Mouse (Mus musculus): Measurements from ENCODE around the gene Pbxip1. TPM values are rescaled to one million over a fixed set of nuclear protein-coding genes. Genes with fewer than 3 reads are reported as not detected.

The Pbxip1 gene
- polyA plus RNA-seq, 1 experiment from 2014 or later = 52.2 TPM

DNA sequence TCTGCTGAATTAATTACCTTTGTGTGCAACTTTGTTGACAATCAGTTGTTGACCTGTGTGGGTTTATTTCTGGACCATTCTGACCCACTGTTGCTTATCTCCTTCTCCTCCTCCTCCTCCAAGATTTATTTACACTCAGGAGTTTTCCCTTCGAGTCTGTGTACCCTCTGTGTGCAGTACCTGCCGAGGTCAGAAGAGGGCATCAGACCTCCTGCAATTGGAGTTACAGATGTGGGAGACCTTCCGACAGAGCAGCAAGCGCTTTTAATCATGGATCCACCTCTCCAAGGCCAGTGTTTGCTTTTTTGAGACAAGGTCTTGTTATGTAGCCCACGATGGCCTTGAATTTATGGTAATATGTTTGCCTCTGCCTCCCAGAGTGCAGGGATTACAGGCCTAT, 58.1 kb downstream of the Pbxip1 start:
- peak; percentile 28; the same call in 1 of the 2 replicates for TF ChIP-seq CTCF (IDR thresholded peaks at IDR 0.05; ENCODE audit: low read depth)
- Histone ChIP-seq H3K4me2 (replicated peaks; ENCODE audit: low read depth) (no peak overlapping the region), H3K27ac (ENCODE audit: low read depth, low read length) (no peak overlapping the region), H3K36me3 (ENCODE audit: control insufficient read depth, insufficient read depth) (no peaks in the 10 kb centered on the region), H3K27me3 (replicated peaks; ENCODE audit: control insufficient read depth, insufficient read depth, low read length) (no peaks in the 10 kb centered on the region), H3K9me3 (ENCODE audit: control insufficient read depth) (no peaks in the 10 kb centered on the region), H3K4me3 (ENCODE audit: low read depth, low read length) (no peak overlapping the region), H3K9ac (ENCODE audit: low read depth, low read length) (no peak overlapping the region), H3K4me1 (replicated peaks; ENCODE audit: control insufficient read depth, insufficient read depth, low read length) (no peaks in the 10 kb centered on the region)
- 87% methylated on average over 5 of the region's 5 CpGs for WGBS
- no peak for ATAC-seq

GRCm38 (mm10) chr3:89496366-89496765, 59.9 kb downstream of the Pbxip1 start:
- Histone ChIP-seq H3K4me3 (ENCODE audit: low read depth, low read length) (no peak overlapping the region), H3K36me3 (ENCODE audit: control insufficient read depth, insufficient read depth) (no peaks in the 10 kb centered on the region), H3K9ac (ENCODE audit: low read depth, low read length) (no peak overlapping the region), H3K4me1 (replicated peaks; ENCODE audit: control insufficient read depth, insufficient read depth, low read length) (no peaks in the 10 kb centered on the region), H3K27me3 (replicated peaks; ENCODE audit: control insufficient read depth, insufficient read depth, low read length) (no peaks in the 10 kb centered on the region), H3K4me2 (replicated peaks; ENCODE audit: low read depth) (no peak overlapping the region), H3K9me3 (ENCODE audit: control insufficient read depth) (no peaks in the 10 kb centered on the region), H3K27ac (ENCODE audit: low read depth, low read length) (no peak overlapping the region)
- 72% methylated on average over 3 of the region's 3 CpGs for WGBS
- no peak for TF ChIP-seq CTCF (IDR thresholded peaks at IDR 0.05; ENCODE audit: low read depth)
- no peak for ATAC-seq

DNA sequence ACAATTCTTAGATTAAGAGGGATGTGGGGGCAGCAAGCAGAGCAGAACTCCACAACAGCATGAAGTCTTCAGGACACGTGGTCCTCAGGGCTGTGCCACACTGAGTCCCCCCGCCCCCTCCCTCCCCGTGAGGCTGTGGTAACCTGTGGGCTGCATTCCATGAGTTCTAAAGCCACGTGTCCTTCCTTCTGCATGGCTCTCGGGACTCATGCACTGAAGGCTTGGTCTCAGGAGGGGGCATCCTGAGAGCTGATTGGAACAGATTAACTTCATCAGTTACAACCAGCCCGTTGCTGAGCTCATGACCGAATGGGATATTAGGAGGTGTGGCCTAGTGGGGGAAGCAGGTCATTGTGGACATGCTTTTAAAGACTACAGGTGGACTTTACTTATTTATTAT, 63.2 kb downstream of the Pbxip1 start:
- Histone ChIP-seq H3K4me1 (replicated peaks; ENCODE audit: control insufficient read depth, insufficient read depth, low read length) (no peaks in the 10 kb centered on the region), H3K9ac (ENCODE audit: low read depth, low read length) (no peak overlapping the region), H3K27me3 (replicated peaks; ENCODE audit: control insufficient read depth, insufficient read depth, low read length) (no peaks in the 10 kb centered on the region), H3K4me3 (ENCODE audit: low read depth, low read length) (no peak overlapping the region), H3K27ac (ENCODE audit: low read depth, low read length) (no peak overlapping the region), H3K9me3 (ENCODE audit: control insufficient read depth) (no peaks in the 10 kb centered on the region), H3K36me3 (ENCODE audit: control insufficient read depth, insufficient read depth) (no peaks in the 10 kb centered on the region), H3K4me2 (replicated peaks; ENCODE audit: low read depth) (no peak overlapping the region)
- ATAC-seq = no peak
- 55% methylated on average over 7 of the region's 7 CpGs for WGBS
- TF ChIP-seq CTCF (IDR thresholded peaks at IDR 0.05; ENCODE audit: low read depth) = no peak

Other genes with a start within 250 kb of the Pbxip1 start
- 140 TPM in 2 replicates for gene Gba, start 233.8 kb upstream of the Pbxip1 start, polyA plus RNA-seq (2015; fragmentation: Nextera tagmentation; extraction: Ambion mirVana)
- gene Thbs3, start 221.5 kb upstream of the Pbxip1 start, polyA plus RNA-seq (2015; fragmentation: Nextera tagmentation; extraction: Ambion mirVana) = 15.2 and 17.2 TPM in 2 replicates
- gene Mtx1, start 209.6 kb upstream of the Pbxip1 start, polyA plus RNA-seq (2015; fragmentation: Nextera tagmentation; extraction: Ambion mirVana) = 140 and 145 TPM in 2 replicates
- gene Muc1, start 207.6 kb upstream of the Pbxip1 start, polyA plus RNA-seq (2015; fragmentation: Nextera tagmentation; extraction: Ambion mirVana) = 3.5 and 6.7 TPM in 2 replicates
- gene Krtcap2, start 190.7 kb upstream of the Pbxip1 start, polyA plus RNA-seq (2015; fragmentation: Nextera tagmentation; extraction: Ambion mirVana) = 273 and 281 TPM in 2 replicates
- 1.2 and 1.3 TPM in 2 replicates for gene Trim46, start 190.4 kb upstream of the Pbxip1 start, polyA plus RNA-seq (2015; fragmentation: Nextera tagmentation; extraction: Ambion mirVana)
- gene Dpm3, start 177.3 kb upstream of the Pbxip1 start, polyA plus RNA-seq (2015; fragmentation: Nextera tagmentation; extraction: Ambion mirVana) = 120 and 128 TPM in 2 replicates
- 57.4 and 61.8 TPM in 2 replicates for gene Slc50a1, start 166.1 kb upstream of the Pbxip1 start, polyA plus RNA-seq (2015; fragmentation: Nextera tagmentation; extraction: Ambion mirVana)
- gene Efna1, start 155.6 kb upstream of the Pbxip1 start, polyA plus RNA-seq (2015; fragmentation: Nextera tagmentation; extraction: Ambion mirVana) = 50.7 and 69.8 TPM in 2 replicates
- gene Efna3, start 113.7 kb upstream of the Pbxip1 start, polyA plus RNA-seq (2015; fragmentation: Nextera tagmentation; extraction: Ambion mirVana) = 1.4 and 1.6 TPM in 2 replicates
- gene Efna4, start 98.7 kb upstream of the Pbxip1 start, polyA plus RNA-seq (2015; fragmentation: Nextera tagmentation; extraction: Ambion mirVana) = 5.1 and 5.3 TPM in 2 replicates
- 33.9 and 37.0 TPM in 2 replicates for gene Adam15, start 86.7 kb upstream of the Pbxip1 start, polyA plus RNA-seq (2015; fragmentation: Nextera tagmentation; extraction: Ambion mirVana)
- 10.0 and 11.5 TPM in 2 replicates for gene Dcst2, start 74.7 kb upstream of the Pbxip1 start, polyA plus RNA-seq (2015; fragmentation: Nextera tagmentation; extraction: Ambion mirVana)
- 23.5 and 26.7 TPM in 2 replicates for gene Dcst1, start 71.5 kb upstream of the Pbxip1 start, polyA plus RNA-seq (2015; fragmentation: Nextera tagmentation; extraction: Ambion mirVana)
- 14.3 and 20.8 TPM in 2 replicates for gene Zbtb7b, start 41.9 kb upstream of the Pbxip1 start, polyA plus RNA-seq (2015; fragmentation: Nextera tagmentation; extraction: Ambion mirVana)
- gene Lenep, start 33.9 kb upstream of the Pbxip1 start, polyA plus RNA-seq (2015; fragmentation: Nextera tagmentation; extraction: Ambion mirVana) = not detected in 2 replicates
- 29.2 and 32.1 TPM in 2 replicates for gene Flad1, start 24.8 kb upstream of the Pbxip1 start, polyA plus RNA-seq (2015; fragmentation: Nextera tagmentation; extraction: Ambion mirVana)
- gene Cks1b, start 18.3 kb upstream of the Pbxip1 start, polyA plus RNA-seq (2015; fragmentation: Nextera tagmentation; extraction: Ambion mirVana) = 106 and 118 TPM in 2 replicates
- gene Shc1, start 18.3 kb upstream of the Pbxip1 start, polyA plus RNA-seq (2015; fragmentation: Nextera tagmentation; extraction: Ambion mirVana) = 43.4 and 48.6 TPM in 2 replicates
- gene Pygo2, start 6.5 kb upstream of the Pbxip1 start, polyA plus RNA-seq (2015; fragmentation: Nextera tagmentation; extraction: Ambion mirVana) = 17.1 and 17.5 TPM in 2 replicates
- 27.7 and 28.4 TPM in 2 replicates for gene Pmvk, start 17.8 kb downstream of the Pbxip1 start, polyA plus RNA-seq (2015; fragmentation: Nextera tagmentation; extraction: Ambion mirVana)
- gene Kcnn3, start 83.5 kb downstream of the Pbxip1 start, polyA plus RNA-seq (2015; fragmentation: Nextera tagmentation; extraction: Ambion mirVana) = 4.6 TPM in 2 replicates

All from intestine, postnatal 0 days (tissue).